Comparison of ENCODE assay signal across 7 mouse cellular contexts in the genomic region with DNA sequence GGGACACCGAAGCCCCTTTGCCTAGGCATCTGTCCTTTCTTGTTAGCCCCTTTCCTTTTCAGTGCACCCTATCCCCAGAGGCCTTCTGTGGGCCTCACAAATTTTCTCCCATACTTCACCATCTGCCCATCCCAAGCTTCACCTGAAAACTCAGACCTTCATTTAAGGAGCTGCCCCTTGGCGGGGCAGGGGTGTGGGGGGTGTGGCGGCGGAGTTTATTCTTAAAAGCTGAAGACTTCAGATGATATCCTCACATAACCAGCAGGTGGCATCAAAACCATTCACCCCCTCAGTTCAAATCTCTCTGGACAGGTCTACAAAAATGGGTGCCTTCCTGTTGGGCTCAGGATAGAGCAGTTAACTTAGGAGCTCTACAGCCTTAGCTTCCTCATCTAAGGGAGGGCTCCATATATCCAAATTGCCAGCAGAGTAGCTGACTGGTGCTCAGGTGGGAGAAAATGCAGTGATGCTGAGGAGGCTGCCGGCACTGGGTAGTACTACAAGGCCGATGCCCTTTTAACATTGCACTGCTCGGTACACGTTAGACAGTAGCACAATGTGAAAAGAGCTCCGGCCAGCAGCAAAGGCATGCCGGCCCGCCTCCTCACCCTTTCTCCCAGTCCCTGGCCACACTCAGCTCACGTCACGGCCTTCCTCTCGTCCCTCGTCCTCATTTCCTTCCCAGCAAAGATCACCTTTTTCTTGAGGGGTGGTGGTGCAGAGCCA. TPM values are rescaled to one million over a fixed set of nuclear protein-coding genes. Genes with fewer than 3 reads are reported as not detected.
DNase-seq lines count a peak whose midpoint lies in the region; ATAC-seq and TF ChIP-seq lines count a peak whose summit lies in the region.

No protein-coding gene starts in this region.

- H3K9ac ChIP-seq in ES-Bruce4 (ENCODE audit: low read depth, poor library complexity, severe bottlenecking), result peak overlapping the region; percentile 94
- peak overlapping the region; percentile 94; the same call in 1 of the 2 replicates for H3K9ac ChIP-seq in forebrain, embryonic 14.5 days (ENCODE audit: low read length)
- peak overlapping the region; percentile 97; the same call in 1 of the 2 replicates for H3K9ac ChIP-seq in kidney, embryonic 14.5 days (ENCODE audit: low read depth, low read length)

- H3K4me2 ChIP-seq in forebrain, embryonic 14.5 days (ENCODE audit: low read length), result peak overlapping the region; percentile 89
- H3K4me2 ChIP-seq in kidney, embryonic 14.5 days (replicated peaks; ENCODE audit: low read depth, low read length), result peak overlapping the region; percentile 97

- TF ChIP-seq EP300 in ES-Bruce4 (IDR thresholded peaks at IDR 0.05; ENCODE audit: insufficient read depth, low read depth, low read length), result no peak

- peak overlapping the region; percentile 64 for H3K4me3 ChIP-seq in ES-Bruce4 (ENCODE audit: low read depth, low read length)
- peak overlapping the region; percentile 75; the same call in 1 of the 2 replicates for H3K4me3 ChIP-seq in forebrain, embryonic 14.5 days (ENCODE audit: low read depth, low read length)
- peak overlapping the region; percentile 77 for H3K4me3 ChIP-seq in kidney, embryonic 14.5 days (ENCODE audit: low read length)

- TF ChIP-seq POLR2A in ES-Bruce4 (IDR thresholded peaks at IDR 0.05; ENCODE audit: insufficient read depth, low read length), result no peak

- no peak for TF ChIP-seq CTCF in ES-Bruce4 (IDR thresholded peaks at IDR 0.05; ENCODE audit: low read depth, low read length)

- peak; percentile 15 for DNase-seq in CD4-positive helper T cell, adult 2 months (ENCODE audit: low read depth, low spot score)
- DNase-seq in forebrain, embryonic 14.5 days (ENCODE audit: low spot score), result peak; percentile 35
- DNase-seq in ovary, postnatal 14 days (ENCODE audit: low spot score), result no peak

- H3K9me3 ChIP-seq in ES-Bruce4 (replicated peaks; ENCODE audit: control insufficient read depth, insufficient read depth, low read length, poor library complexity, severe bottlenecking), result no peaks in the 10 kb centered on the region
- no peaks in the 10 kb centered on the region for H3K9me3 ChIP-seq in forebrain, embryonic 14.5 days (replicated peaks; ENCODE audit: control insufficient read depth, low read length)
- H3K9me3 ChIP-seq in kidney, embryonic 14.5 days (ENCODE audit: control insufficient read depth, low read length), result no peaks in the 10 kb centered on the region

- peaks cover 4% of the 10 kb centered on the region for H3K36me3 ChIP-seq in ES-Bruce4 (ENCODE audit: control insufficient read depth, insufficient read depth, low read length, poor library complexity, severe bottlenecking)
- H3K36me3 ChIP-seq in forebrain, embryonic 14.5 days (ENCODE audit: control insufficient read depth, insufficient read depth, low read length), result peaks cover 3% of the 10 kb centered on the region; the same call in 1 of the 2 replicates
- peaks cover 18% of the 10 kb centered on the region for H3K36me3 ChIP-seq in kidney, embryonic 14.5 days (ENCODE audit: control insufficient read depth, insufficient read depth, low read length)

- ATAC-seq in forebrain, embryonic 14.5 days, result no peak
- ATAC-seq in kidney, embryonic 14.5 days (ENCODE audit: low FRiP score, low TSS enrichment), result no peak
- peak; percentile 29; the same call in 1 of the 2 replicates for ATAC-seq in megakaryocyte-erythroid progenitor cell, adult 5-6 weeks (replicated peaks; ENCODE audit: low FRiP score, low TSS enrichment, poor library complexity, severe bottlenecking)
- ATAC-seq in frontal cortex, adult (ENCODE audit: low TSS enrichment), result no peak

- H3K27ac ChIP-seq in ES-Bruce4 (ENCODE audit: insufficient read depth, low read length), result peak overlapping the region; percentile 91
- H3K27ac ChIP-seq in forebrain, embryonic 14.5 days (ENCODE audit: low read depth, low read length), result peak overlapping the region; percentile 39; the same call in 1 of the 2 replicates
- peak overlapping the region; percentile 99; the same call in 1 of the 2 replicates for H3K27ac ChIP-seq in kidney, embryonic 14.5 days (ENCODE audit: low read depth, low read length)

- 57% methylated on average over 15 of the region's 15 CpGs for WGBS in forebrain, embryonic 14.5 days
- WGBS in kidney, embryonic 14.5 days, result 68% methylated on average over 15 of the region's 15 CpGs

- no peaks in the 10 kb centered on the region for H3K27me3 ChIP-seq in ES-Bruce4 (ENCODE audit: control insufficient read depth, insufficient read depth, low read length, poor library complexity, severe bottlenecking)
- H3K27me3 ChIP-seq in forebrain, embryonic 14.5 days (replicated peaks; ENCODE audit: control insufficient read depth, insufficient read depth, low read length), result no peaks in the 10 kb centered on the region
- no peaks in the 10 kb centered on the region for H3K27me3 ChIP-seq in kidney, embryonic 14.5 days (ENCODE audit: control insufficient read depth, insufficient read depth, low read length)

- H3K4me1 ChIP-seq in ES-Bruce4 (ENCODE audit: control insufficient read depth, insufficient read depth, low read length), result no peaks in the 10 kb centered on the region
- peaks cover 64% of the 10 kb centered on the region for H3K4me1 ChIP-seq in forebrain, embryonic 14.5 days (ENCODE audit: control insufficient read depth, insufficient read depth, low read length)
- peaks cover 62% of the 10 kb centered on the region for H3K4me1 ChIP-seq in kidney, embryonic 14.5 days (ENCODE audit: control insufficient read depth, insufficient read depth, low read length)

RNA-seq across cellular contexts. Expression of gene Gm19426, which starts 2.7 kb away (rescaled TPM):
- polyA plus RNA-seq in ES-Bruce4 (2011; ENCODE audit: insufficient read depth, insufficient read length, low read depth, missing spikeins), result 9.9 and 10.3 TPM in 2 replicates
- 3.1 and 3.8 TPM in 2 replicates for polyA plus RNA-seq in forebrain, embryonic 14.5 days (2014; fragmentation: Nextera tagmentation; extraction: Ambion mirVana)
- polyA plus RNA-seq in kidney, embryonic 14.5 days (2014; fragmentation: Nextera tagmentation; extraction: Ambion mirVana), result 5.6 and 14.9 TPM in 2 replicates
- 0.98 TPM in 1 of 2 replicates, not detected in the other for total RNA-seq in megakaryocyte-erythroid progenitor cell, adult 5-6 weeks (2014; fragmentation: Nextera tagmentation)
- total RNA-seq in megakaryocyte-erythroid progenitor cell, adult 5-6 weeks (2017), result not detected in 2 replicates

RNA-seq across cellular contexts. Expression of gene Ypel4, which starts 6.9 kb away (rescaled TPM):
- 0.56 and 0.73 TPM in 2 replicates for polyA plus RNA-seq in ES-Bruce4 (2011; ENCODE audit: insufficient read depth, insufficient read length, low read depth, missing spikeins)
- polyA plus RNA-seq in forebrain, embryonic 14.5 days (2014; fragmentation: Nextera tagmentation; extraction: Ambion mirVana), result 14.2 and 16.3 TPM in 2 replicates
- 10.0 and 10.4 TPM in 2 replicates for polyA plus RNA-seq in kidney, embryonic 14.5 days (2014; fragmentation: Nextera tagmentation; extraction: Ambion mirVana)
- total RNA-seq in megakaryocyte-erythroid progenitor cell, adult 5-6 weeks (2014; fragmentation: Nextera tagmentation), result 0.39 and 1.6 TPM in 2 replicates
- 3.7 TPM in 1 of 2 replicates, not detected in the other for total RNA-seq in megakaryocyte-erythroid progenitor cell, adult 5-6 weeks (2017)

RNA-seq across cellular contexts. Expression of gene Clp1, which starts 13.6 kb away (rescaled TPM):
- polyA plus RNA-seq in ES-Bruce4 (2011; ENCODE audit: insufficient read depth, insufficient read length, low read depth, missing spikeins), result 32.9 and 34.9 TPM in 2 replicates
- polyA plus RNA-seq in forebrain, embryonic 14.5 days (2014; fragmentation: Nextera tagmentation; extraction: Ambion mirVana), result 28.7 and 32.3 TPM in 2 replicates
- 33.2 and 34.5 TPM in 2 replicates for polyA plus RNA-seq in kidney, embryonic 14.5 days (2014; fragmentation: Nextera tagmentation; extraction: Ambion mirVana)
- 35.4 and 38.0 TPM in 2 replicates for total RNA-seq in megakaryocyte-erythroid progenitor cell, adult 5-6 weeks (2014; fragmentation: Nextera tagmentation)
- 43.8 and 46.5 TPM in 2 replicates for total RNA-seq in megakaryocyte-erythroid progenitor cell, adult 5-6 weeks (2017)

RNA-seq across cellular contexts. Expression of gene Zdhhc5, which starts 25.8 kb away (rescaled TPM):
- polyA plus RNA-seq in ES-Bruce4 (2011; ENCODE audit: insufficient read depth, insufficient read length, low read depth, missing spikeins), result 39.6 and 42.4 TPM in 2 replicates
- 16.5 and 23.6 TPM in 2 replicates for polyA plus RNA-seq in forebrain, embryonic 14.5 days (2014; fragmentation: Nextera tagmentation; extraction: Ambion mirVana)
- polyA plus RNA-seq in kidney, embryonic 14.5 days (2014; fragmentation: Nextera tagmentation; extraction: Ambion mirVana), result 41.0 and 48.8 TPM in 2 replicates
- 37.6 and 44.6 TPM in 2 replicates for total RNA-seq in megakaryocyte-erythroid progenitor cell, adult 5-6 weeks (2014; fragmentation: Nextera tagmentation)
- total RNA-seq in megakaryocyte-erythroid progenitor cell, adult 5-6 weeks (2017), result 23.9 and 37.0 TPM in 2 replicates

RNA-seq across cellular contexts. Expression of gene Serping1, which starts 34.5 kb away (rescaled TPM):
- 17.2 and 19.2 TPM in 2 replicates for polyA plus RNA-seq in ES-Bruce4 (2011; ENCODE audit: insufficient read depth, insufficient read length, low read depth, missing spikeins)
- polyA plus RNA-seq in forebrain, embryonic 14.5 days (2014; fragmentation: Nextera tagmentation; extraction: Ambion mirVana), result 32.1 and 32.7 TPM in 2 replicates
- polyA plus RNA-seq in kidney, embryonic 14.5 days (2014; fragmentation: Nextera tagmentation; extraction: Ambion mirVana), result 81.7 and 85.8 TPM in 2 replicates
- total RNA-seq in megakaryocyte-erythroid progenitor cell, adult 5-6 weeks (2014; fragmentation: Nextera tagmentation), result not detected in 2 replicates
- total RNA-seq in megakaryocyte-erythroid progenitor cell, adult 5-6 weeks (2017), result not detected in 2 replicates

Comparison
In these comparisons a context has a peak if more than half of its experiments do, and no peak if none do; other contexts are left out.
1. H3K27ac ChIP-seq: peak in every context shown above with its lines; median percentile 99 in kidney, embryonic 14.5 days; 91 in ES-Bruce4; 39 in forebrain, embryonic 14.5 days.